Mouse (Mus musculus): ENCODE measurements around the gene Grik5.

GRCm38 (mm10) chr7:24964897-24965535 lies 107.1 kb downstream of the Grik5 start:
- TF ChIP-seq POLR2A (IDR thresholded peaks at IDR 0.05; ENCODE audit: borderline replicate concordance, low read depth, low read length) (no peak), CTCF (IDR thresholded peaks at IDR 0.05; ENCODE audit: low read depth, low read length) (peak; percentile 56)

Measured in bone marrow macrophage, adult 2 months (primary cell).